Mouse (Mus musculus): ENCODE measurements at regions not wholly inside any gene's neighbourhood (a gene's known extent, or its start where the extent isn't known, plus 50 kb on each side); places are given as distances from the start of the nearest gene placed in this dataset.
A peak's percentile ranks its signal among the peaks of the same experiment; 100 is the strongest.

DNA sequence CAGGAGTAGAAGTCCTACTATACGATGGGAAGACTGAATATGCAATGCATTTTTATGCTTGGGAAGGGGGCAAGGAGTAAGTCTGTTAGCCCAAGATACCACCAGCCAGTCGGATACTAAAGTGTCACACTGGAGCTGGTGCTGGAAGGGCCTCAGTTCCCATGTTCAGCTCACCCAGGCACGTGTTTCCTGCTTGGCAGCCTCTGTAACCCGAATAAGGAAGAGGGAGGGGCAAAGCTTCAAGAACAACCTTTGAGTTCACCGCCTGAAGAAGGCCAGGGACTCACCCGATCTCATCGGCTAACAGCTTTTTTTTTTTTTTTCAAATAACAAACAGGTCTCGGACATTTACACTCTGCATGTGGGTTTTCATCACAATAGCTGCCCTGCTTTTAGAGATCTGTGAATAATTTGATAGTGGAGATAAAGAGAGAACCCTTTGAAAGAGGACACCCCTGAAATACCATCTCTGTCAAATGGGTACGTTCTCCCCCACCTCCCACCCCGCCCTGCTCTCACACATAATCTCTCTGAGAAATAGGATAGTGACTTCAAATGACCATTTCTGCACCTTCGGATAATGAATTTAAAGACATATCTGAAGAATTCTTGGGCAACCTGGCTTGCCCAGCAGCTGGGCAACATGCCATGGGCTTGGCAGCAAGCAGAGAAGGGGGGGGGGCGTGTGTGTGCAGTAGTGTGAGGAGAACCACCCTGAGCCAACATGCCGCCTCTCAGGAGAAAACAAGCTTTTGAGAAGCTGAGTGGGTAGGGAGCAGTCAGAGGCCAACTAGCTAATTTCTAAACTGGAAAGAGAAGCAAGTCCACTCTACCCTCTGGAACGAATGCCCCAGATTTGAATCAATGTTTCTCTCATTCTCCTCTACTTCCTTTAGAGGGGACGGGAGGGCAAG, 115.1 kb downstream of the Gm10260 start:
- H3K9me3 ChIP-seq (replicated peaks; ENCODE audit: control insufficient read depth, low read length), result no peaks in the 10 kb centered on the region
- no peaks in the 10 kb centered on the region for H3K27me3 ChIP-seq (ENCODE audit: control insufficient read depth, insufficient read depth, low read depth, low read length)
- no peak overlapping the region for H3K4me3 ChIP-seq (ENCODE audit: low read depth, low read length)
- no peaks in the 10 kb centered on the region for H3K4me1 ChIP-seq (ENCODE audit: control insufficient read depth, low read depth, low read length)
- H3K36me3 ChIP-seq (ENCODE audit: control insufficient read depth, insufficient read depth), result no peaks in the 10 kb centered on the region
- no peak overlapping the region for H3K9ac ChIP-seq (ENCODE audit: low read depth, low read length)
- no peak overlapping the region for H3K4me2 ChIP-seq (ENCODE audit: low read depth, low read length)
- WGBS (ENCODE audit: insufficient replicate concordance), result 40% methylated on average over 15 of the region's 15 CpGs
- H3K27ac ChIP-seq (ENCODE audit: low read length), result no peak overlapping the region
- peak; percentile 21; the same call in 1 of the 2 replicates for ATAC-seq (ENCODE audit: low read depth)

DNA sequence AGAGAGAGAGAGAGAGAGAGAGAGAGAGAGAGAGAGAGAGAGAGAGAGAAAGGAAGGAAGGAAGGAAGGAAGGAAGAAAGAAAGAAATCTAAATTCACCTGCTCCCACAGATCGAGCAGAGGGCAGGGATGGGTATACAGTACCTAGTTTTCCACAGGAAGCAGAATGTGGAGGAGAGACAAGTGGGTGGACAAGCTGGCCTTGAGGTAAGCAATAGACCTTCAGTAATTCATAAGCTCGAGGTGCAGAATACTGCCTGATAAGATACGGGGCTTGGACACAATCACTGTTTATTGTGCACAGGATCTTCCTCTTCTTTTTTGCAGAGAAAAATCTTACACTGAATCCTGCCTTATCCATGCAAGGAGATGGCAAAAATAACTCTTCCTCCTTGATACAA, 120.2 kb downstream of the Gm10260 start:
- no peak overlapping the region for H3K27ac ChIP-seq (ENCODE audit: low read length)
- 42% methylated on average over 3 of the region's 3 CpGs for WGBS (ENCODE audit: insufficient replicate concordance)
- H3K9ac ChIP-seq (ENCODE audit: low read depth, low read length), result no peak overlapping the region
- H3K9me3 ChIP-seq (replicated peaks; ENCODE audit: control insufficient read depth, low read length), result no peaks in the 10 kb centered on the region
- no peaks in the 10 kb centered on the region for H3K36me3 ChIP-seq (ENCODE audit: control insufficient read depth, insufficient read depth)
- H3K4me1 ChIP-seq (ENCODE audit: control insufficient read depth, low read depth, low read length), result no peaks in the 10 kb centered on the region
- no peak for ATAC-seq (ENCODE audit: low read depth)
- H3K4me2 ChIP-seq (ENCODE audit: low read depth, low read length), result no peak overlapping the region
- no peak overlapping the region for H3K4me3 ChIP-seq (ENCODE audit: low read depth, low read length)
- H3K27me3 ChIP-seq (ENCODE audit: control insufficient read depth, insufficient read depth, low read depth, low read length), result no peaks in the 10 kb centered on the region

DNA sequence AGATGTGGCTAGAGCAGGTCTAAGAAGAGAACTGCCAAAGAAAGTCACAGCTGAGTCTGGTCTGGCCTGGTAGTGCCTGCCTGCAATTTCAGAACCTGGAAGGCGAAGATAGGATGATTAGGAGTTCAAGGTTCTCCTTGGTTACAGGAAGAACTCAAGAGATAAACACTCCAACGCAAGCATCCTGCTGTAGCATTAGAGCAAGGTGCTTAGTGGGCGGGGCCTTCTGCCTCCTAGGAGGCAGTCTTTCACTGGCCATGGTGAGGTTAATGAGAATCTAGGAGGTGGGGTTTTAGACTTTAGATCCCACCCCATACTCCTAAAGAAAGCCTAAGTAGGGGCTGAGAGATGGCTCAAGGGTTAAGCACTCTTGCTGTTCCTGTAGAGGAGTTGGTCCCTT, 120.8 kb downstream of the Gm10260 start:
- no peaks in the 10 kb centered on the region for H3K27me3 ChIP-seq (ENCODE audit: control insufficient read depth, insufficient read depth, low read depth, low read length)
- H3K36me3 ChIP-seq (ENCODE audit: control insufficient read depth, insufficient read depth), result no peaks in the 10 kb centered on the region
- H3K9ac ChIP-seq (ENCODE audit: low read depth, low read length), result no peak overlapping the region
- no peaks in the 10 kb centered on the region for H3K9me3 ChIP-seq (replicated peaks; ENCODE audit: control insufficient read depth, low read length)
- no peaks in the 10 kb centered on the region for H3K4me1 ChIP-seq (ENCODE audit: control insufficient read depth, low read depth, low read length)
- H3K4me2 ChIP-seq (ENCODE audit: low read depth, low read length), result no peak overlapping the region
- no peak overlapping the region for H3K4me3 ChIP-seq (ENCODE audit: low read depth, low read length)
- H3K27ac ChIP-seq (ENCODE audit: low read length), result no peak overlapping the region
- 40% methylated on average over 3 of the region's 3 CpGs for WGBS (ENCODE audit: insufficient replicate concordance)
- ATAC-seq (ENCODE audit: low read depth), result no peak

DNA sequence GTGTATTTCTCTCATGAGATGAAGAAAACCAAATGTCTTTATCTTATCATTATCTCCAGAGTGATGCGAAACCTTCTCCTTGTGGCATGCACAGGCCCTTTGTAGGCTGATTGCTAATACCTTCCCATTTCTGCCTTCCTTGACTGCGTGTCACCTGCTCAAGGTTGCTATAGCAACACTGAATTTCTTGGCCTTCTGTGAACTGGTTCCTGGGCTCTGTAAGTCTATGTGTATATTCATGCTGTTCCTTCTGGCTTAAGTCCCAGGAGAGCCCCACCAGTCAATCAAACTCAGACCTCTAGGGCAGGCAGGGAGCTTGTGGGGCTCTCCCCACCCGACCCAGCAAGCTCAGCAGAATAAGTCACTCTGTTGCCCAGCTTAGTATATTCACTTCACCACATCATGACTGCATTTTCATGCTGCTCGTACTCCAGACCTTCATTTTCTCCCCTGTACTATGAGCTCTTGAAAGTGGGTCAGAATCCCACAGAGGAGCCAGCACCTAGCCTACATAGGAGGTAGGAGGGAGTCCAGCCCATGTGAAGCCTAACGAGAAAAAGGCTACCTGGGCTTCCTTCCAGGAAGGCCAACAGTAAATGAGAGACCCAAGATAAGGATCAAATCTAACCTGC, 121.9 kb downstream of the Gm10260 start:
- H3K4me2 ChIP-seq (ENCODE audit: low read depth, low read length), result no peak overlapping the region
- H3K36me3 ChIP-seq (ENCODE audit: control insufficient read depth, insufficient read depth), result no peaks in the 10 kb centered on the region
- H3K9ac ChIP-seq (ENCODE audit: low read depth, low read length), result no peak overlapping the region
- H3K4me3 ChIP-seq (ENCODE audit: low read depth, low read length), result no peak overlapping the region
- H3K27me3 ChIP-seq (ENCODE audit: control insufficient read depth, insufficient read depth, low read depth, low read length), result no peaks in the 10 kb centered on the region
- H3K27ac ChIP-seq (ENCODE audit: low read length), result no peak overlapping the region
- H3K4me1 ChIP-seq (ENCODE audit: control insufficient read depth, low read depth, low read length), result no peaks in the 10 kb centered on the region
- no peaks in the 10 kb centered on the region for H3K9me3 ChIP-seq (replicated peaks; ENCODE audit: control insufficient read depth, low read length)
- WGBS (ENCODE audit: insufficient replicate concordance), result 57% methylated on average over 5 of the region's 5 CpGs
- ATAC-seq (ENCODE audit: low read depth), result no peak

DNA sequence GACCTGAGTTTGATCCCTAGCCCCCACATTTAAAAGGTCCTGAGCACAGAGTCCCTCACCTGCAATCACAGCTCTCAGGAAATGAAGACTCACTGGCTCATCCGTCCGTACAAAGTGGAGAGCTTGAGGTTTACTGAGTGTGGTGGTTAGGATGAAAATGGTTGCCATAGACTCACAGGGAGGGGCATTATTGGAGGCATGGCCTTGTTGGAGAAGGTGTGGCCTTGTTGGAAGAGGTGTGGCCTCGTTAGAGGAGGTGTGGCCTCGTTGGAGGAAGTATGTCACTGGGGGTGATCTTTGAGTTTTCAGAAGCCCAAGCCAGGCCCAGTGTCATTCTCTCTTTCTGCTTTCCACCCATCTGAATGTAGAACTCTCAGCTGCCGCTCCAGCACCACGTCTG, 122.9 kb downstream of the Gm10260 start:
- H3K4me3 ChIP-seq (ENCODE audit: low read depth, low read length), result no peak overlapping the region
- 69% methylated on average over 6 of the region's 6 CpGs for WGBS (ENCODE audit: insufficient replicate concordance)
- no peak overlapping the region for H3K9ac ChIP-seq (ENCODE audit: low read depth, low read length)
- ATAC-seq (ENCODE audit: low read depth), result no peak
- no peaks in the 10 kb centered on the region for H3K36me3 ChIP-seq (ENCODE audit: control insufficient read depth, insufficient read depth)
- H3K27me3 ChIP-seq (ENCODE audit: control insufficient read depth, insufficient read depth, low read depth, low read length), result no peaks in the 10 kb centered on the region
- no peaks in the 10 kb centered on the region for H3K9me3 ChIP-seq (replicated peaks; ENCODE audit: control insufficient read depth, low read length)
- H3K4me2 ChIP-seq (ENCODE audit: low read depth, low read length), result no peak overlapping the region
- H3K4me1 ChIP-seq (ENCODE audit: control insufficient read depth, low read depth, low read length), result no peaks in the 10 kb centered on the region
- H3K27ac ChIP-seq (ENCODE audit: low read length), result no peak overlapping the region

DNA sequence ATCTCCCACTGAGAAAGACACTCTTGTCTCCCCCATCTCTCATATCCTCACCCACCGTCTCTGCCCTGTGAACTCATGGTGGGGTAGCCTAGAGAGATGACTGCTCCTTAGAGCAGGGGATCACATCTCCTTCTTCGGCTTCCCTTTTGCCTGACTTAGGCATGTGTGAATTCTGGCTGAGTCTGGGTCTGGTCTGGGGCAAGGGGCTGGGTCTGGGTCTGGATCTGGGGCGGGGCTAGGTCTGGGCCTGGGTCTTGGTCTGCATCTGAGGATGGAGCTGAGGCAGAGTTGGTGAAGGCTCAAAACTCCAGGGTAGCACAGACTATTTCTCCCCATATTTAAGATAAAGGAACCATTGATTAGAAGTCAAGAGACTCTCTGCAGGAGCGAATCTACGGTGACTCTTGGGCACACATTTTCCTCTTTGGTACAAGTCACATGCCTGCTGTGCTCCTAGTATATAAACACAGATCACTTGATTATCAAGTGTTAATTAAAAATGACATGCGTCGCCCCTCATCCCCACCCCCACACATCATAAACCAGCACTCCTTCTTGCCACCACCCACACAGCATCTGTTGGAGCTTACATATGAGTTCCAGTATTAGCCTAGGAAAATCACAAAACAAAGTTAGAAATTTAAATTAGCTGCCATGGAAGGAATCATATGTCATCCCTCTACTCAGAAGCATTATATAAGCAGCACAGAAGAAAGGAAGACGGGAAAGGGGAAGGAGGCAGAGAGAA, 126.2 kb downstream of the Gm10260 start:
- no peak for ATAC-seq (ENCODE audit: low read depth)
- Histone ChIP-seq H3K4me2 (ENCODE audit: low read depth, low read length) (no peak overlapping the region), H3K9me3 (replicated peaks; ENCODE audit: control insufficient read depth, low read length) (no peaks in the 10 kb centered on the region), H3K9ac (ENCODE audit: low read depth, low read length) (no peak overlapping the region), H3K4me1 (ENCODE audit: control insufficient read depth, low read depth, low read length) (no peaks in the 10 kb centered on the region), H3K27me3 (ENCODE audit: control insufficient read depth, insufficient read depth, low read depth, low read length) (no peaks in the 10 kb centered on the region), H3K4me3 (ENCODE audit: low read depth, low read length) (no peak overlapping the region), H3K36me3 (ENCODE audit: control insufficient read depth, insufficient read depth) (no peaks in the 10 kb centered on the region), H3K27ac (ENCODE audit: low read length) (no peak overlapping the region)
- WGBS (ENCODE audit: insufficient replicate concordance), result 62% methylated on average over 8 of the region's 8 CpGs

DNA sequence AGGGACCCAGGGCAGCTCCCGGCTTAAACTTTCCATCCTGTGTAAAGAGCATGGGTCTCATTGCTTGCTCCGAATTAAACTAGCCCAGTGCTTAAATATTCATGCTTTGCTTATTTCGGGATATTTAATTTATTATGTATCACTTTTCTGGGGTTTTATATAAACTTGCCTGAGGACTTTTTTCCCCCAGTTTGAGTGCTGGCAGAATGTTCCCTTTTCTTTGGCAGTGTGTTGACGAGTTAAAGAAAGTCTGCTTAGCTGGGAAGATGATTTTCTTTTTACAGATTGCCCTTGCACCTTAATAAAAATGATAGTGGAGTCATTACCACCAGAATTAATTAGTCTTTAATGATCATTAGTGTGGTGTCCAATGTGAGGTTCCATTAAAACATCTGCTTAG, 126.9 kb downstream of the Gm10260 start:
- ATAC-seq (ENCODE audit: low read depth), result no peak
- Histone ChIP-seq H3K9ac (ENCODE audit: low read depth, low read length) (no peak overlapping the region), H3K27ac (ENCODE audit: low read length) (no peak overlapping the region), H3K4me2 (ENCODE audit: low read depth, low read length) (no peak overlapping the region), H3K27me3 (ENCODE audit: control insufficient read depth, insufficient read depth, low read depth, low read length) (no peaks in the 10 kb centered on the region), H3K4me3 (ENCODE audit: low read depth, low read length) (no peak overlapping the region), H3K9me3 (replicated peaks; ENCODE audit: control insufficient read depth, low read length) (no peaks in the 10 kb centered on the region), H3K4me1 (ENCODE audit: control insufficient read depth, low read depth, low read length) (no peaks in the 10 kb centered on the region), H3K36me3 (ENCODE audit: control insufficient read depth, insufficient read depth) (no peaks in the 10 kb centered on the region)
- WGBS (ENCODE audit: insufficient replicate concordance), result 61% methylated on average over 4 of the region's 4 CpGs

DNA sequence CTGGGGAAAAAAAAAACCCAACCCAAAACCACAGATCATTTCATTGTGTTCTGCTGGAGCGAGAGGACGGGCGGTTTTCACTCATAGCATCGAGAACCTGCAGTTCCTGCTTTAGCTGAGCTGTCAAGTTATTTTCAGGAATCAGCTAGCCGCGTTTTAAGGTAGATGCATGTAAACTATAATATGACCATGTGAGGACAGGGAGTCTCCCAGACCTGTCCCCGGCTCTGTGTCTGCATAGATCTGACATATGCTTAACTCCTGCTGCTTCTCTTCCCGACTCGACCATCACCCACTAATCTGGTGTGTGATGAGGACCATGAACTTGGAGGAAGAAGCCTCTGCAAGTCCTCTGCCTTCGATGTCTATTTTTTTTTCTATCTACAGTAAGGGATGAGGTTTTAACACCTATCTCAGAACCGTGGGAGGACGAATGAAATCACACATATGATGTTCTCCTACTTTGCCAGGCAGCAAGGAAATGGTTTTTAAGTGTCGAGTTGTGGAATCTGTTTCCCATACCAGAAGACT, 128.5 kb downstream of the Gm10260 start:
- H3K4me3 ChIP-seq (ENCODE audit: low read depth, low read length), result no peak overlapping the region
- no peak overlapping the region for H3K4me2 ChIP-seq (ENCODE audit: low read depth, low read length)
- 50% methylated on average over 13 of the region's 13 CpGs for WGBS (ENCODE audit: insufficient replicate concordance)
- H3K27ac ChIP-seq (ENCODE audit: low read length), result no peak overlapping the region
- no peaks in the 10 kb centered on the region for H3K36me3 ChIP-seq (ENCODE audit: control insufficient read depth, insufficient read depth)
- no peak overlapping the region for H3K9ac ChIP-seq (ENCODE audit: low read depth, low read length)
- no peak for ATAC-seq (ENCODE audit: low read depth)
- H3K27me3 ChIP-seq (ENCODE audit: control insufficient read depth, insufficient read depth, low read depth, low read length), result no peaks in the 10 kb centered on the region
- H3K4me1 ChIP-seq (ENCODE audit: control insufficient read depth, low read depth, low read length), result no peaks in the 10 kb centered on the region
- H3K9me3 ChIP-seq (replicated peaks; ENCODE audit: control insufficient read depth, low read length), result no peaks in the 10 kb centered on the region
